Mouse (Mus musculus) adrenal gland, adult (tissue): ENCODE data around the gene Dhx32.
A peak's percentile ranks its signal among the peaks of the same experiment; 100 is the strongest.

Experiments
- DNase-seq, 2 experiments: peaks; one replicate each; pipeline ENCODE4 v3.0.0; 2022 to 2023; ENCODE audit warnings: low spot score in 1 of 2; ENCODE audit not compliant: inconsistent age in 2 of 2

Gene Dhx32

DNA sequence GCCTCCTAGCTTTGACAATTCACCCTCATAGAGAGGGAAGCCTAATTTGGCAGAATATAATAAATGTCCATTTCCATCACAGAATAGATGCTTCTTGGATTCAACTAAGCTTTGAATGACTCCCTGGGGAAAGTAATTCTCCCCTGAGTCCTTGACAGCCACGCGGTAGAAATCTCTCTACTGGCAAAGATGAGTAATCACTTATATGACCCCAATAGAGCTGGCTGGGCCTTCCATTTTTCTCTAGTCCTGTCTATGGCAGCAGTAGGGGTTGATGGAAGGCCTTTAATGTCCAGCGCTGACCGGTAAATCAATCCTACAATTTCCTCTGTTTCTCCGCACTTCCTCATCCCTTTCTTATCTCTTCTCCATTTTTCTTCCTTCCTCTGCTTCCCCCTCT is 7.3 kb downstream of the Dhx32 start:
- DNase-seq = peak; percentile 59 to 86

DNA sequence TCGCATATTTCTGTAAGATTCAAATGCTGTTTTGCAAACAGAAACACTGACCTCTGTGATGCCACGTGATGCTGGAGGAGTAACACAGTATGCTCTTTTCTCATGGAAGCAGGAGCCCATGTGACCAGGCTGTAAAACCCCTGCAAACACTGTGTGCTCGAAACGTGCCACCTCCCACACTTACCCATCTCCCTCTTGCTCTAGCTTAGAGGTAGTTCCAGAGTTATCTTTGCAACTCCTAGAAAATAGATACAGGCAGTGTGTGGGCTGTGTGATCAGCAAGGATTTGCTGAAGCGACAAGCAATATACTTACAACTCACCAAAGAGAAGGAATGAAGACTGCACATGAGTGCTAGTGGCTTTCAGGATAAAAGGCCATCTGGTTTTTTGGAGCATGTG is 14.0 kb downstream of the Dhx32 start:
- DNase-seq = no peak

- DNase-seq = no peak
Measured at GRCm38 (mm10) chr7:133768027-133768426, 14.5 kb downstream of the Dhx32 start.

- peak in 1 of 2 experiments; percentile 78 for DNase-seq
Measured at GRCm38 (mm10) chr7:133765849-133766243, 16.7 kb downstream of the Dhx32 start.

- DNase-seq = no peak
Measured at GRCm38 (mm10) chr7:133765240-133765848, 17.2 kb downstream of the Dhx32 start.

- no peak for DNase-seq
Measured at GRCm38 (mm10) chr7:133764425-133764824, 18.1 kb downstream of the Dhx32 start.

GRCm38 (mm10) chr7:133762696-133763095 is 19.8 kb downstream of the Dhx32 start:
- DNase-seq = peak in 1 of 2 experiments; percentile 67

- DNase-seq = peak; percentile 34 to 67
Measured at GRCm38 (mm10) chr7:133759611-133760353, 22.7 kb downstream of the Dhx32 start.

GRCm38 (mm10) chr7:133758716-133759115 is 23.8 kb downstream of the Dhx32 start:
- peak in 1 of 2 experiments; percentile 34 for DNase-seq

DNA sequence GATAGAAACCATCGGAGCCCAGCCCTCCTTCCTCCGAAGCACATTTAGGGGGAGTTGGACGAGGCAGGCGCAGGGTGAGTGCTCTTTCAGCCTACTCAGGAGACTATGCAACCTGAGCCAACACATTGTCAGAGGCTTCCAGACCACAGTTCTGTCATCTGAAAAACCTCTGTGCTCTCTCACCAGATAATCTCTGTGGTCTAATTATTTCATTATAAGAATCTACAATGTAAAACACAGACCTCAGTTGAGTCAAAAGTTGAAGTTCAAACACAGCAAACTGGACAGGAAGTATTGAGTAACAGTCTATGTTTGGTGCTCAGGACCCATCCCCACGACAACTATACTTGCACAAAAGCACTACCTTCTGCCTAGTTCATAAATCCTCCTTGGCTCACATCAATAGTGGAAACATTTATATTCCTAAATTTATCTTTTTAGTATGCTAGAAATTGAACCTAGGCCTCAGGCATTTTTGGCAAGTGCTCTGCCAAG is 24.5 kb downstream of the Dhx32 start:
- DNase-seq = peak in 1 of 2 experiments; percentile 31

DNA sequence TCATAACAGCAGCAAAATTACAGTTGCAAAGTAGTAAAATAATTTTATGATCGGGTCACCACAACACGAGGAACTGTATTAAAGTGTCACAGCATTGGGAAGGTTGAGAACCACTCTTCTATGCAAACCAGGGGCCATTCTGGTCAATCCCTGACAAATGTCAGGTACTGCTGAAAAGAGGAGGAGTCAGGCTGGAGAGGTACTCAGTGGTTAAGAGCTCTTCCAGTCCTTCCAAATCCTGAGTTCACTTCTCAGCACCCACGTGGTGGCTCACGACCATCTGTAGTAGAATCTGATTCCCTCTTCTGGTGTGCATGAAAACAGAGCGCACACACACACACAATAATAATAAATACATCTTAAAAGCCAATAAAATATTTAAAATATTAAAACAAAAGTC is 31.4 kb downstream of the Dhx32 start:
- DNase-seq = no peak

DNA sequence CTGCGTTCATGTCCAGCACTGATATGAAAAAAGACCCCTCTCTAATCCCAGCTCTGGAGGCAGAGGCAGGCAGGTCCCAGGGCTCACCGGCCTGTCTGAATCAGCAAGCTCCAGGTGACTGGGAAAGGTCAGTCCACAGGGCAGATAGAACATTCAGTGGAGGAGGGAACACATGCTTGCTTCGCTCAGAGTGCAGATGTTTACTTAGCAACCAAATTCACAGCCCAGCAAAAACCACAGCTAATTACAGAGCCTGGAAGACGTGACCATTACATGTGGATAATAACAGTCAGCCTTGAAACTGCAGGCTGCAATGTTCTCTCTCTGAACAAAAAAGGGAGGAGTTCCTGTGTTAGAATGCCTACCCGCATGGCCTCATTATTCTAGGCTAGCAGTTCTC is 31.9 kb downstream of the Dhx32 start:
- no peak for DNase-seq

GRCm38 (mm10) chr7:133748753-133749152 is 33.8 kb downstream of the Dhx32 start:
- no peak for DNase-seq

DNA sequence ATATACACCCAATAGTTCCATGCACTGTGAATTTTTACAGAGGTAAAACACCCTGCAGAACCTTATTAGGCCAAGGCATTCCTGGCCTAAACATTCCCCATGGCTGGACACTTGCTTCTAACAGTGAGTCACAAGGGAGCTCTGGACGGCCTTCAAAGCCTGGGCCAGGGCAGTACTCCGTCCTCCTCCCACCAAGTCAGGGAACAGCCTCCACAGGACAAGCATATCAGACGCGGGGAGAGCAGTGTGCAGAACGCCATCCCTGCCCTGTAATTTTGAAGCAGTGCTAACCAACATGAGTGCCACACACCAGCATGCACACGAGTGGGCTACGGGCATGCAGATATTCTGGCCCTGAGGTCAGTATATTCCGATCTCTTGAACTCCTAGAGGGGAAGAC is 35.2 kb downstream of the Dhx32 start:
- peak; percentile 80 to 88 for DNase-seq

DNA sequence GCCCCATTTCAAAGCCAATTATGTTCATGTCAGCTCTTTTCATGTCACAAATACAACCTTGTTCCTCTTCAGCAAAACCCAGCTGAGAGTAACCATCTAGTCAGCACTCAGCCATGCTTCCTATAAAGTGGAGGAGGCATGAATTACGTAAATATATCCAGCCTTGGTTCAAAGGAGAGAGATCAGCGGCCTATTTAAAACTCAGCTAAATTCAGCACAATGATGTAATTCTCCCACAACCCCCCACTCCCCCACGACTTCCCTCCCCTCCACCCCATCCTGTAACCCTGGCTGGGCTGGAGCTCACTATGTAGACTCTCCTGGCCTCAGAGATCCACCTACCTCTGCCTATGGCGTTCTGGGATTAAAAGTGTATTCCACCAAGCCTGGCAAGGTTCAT is 37.8 kb downstream of the Dhx32 start:
- no peak for DNase-seq

GRCm38 (mm10) chr7:133744209-133744608 is 38.3 kb downstream of the Dhx32 start:
- no peak for DNase-seq

GRCm38 (mm10) chr7:133743611-133744010 is 38.9 kb downstream of the Dhx32 start:
- peak in 1 of 2 experiments; percentile 73 for DNase-seq

DNA sequence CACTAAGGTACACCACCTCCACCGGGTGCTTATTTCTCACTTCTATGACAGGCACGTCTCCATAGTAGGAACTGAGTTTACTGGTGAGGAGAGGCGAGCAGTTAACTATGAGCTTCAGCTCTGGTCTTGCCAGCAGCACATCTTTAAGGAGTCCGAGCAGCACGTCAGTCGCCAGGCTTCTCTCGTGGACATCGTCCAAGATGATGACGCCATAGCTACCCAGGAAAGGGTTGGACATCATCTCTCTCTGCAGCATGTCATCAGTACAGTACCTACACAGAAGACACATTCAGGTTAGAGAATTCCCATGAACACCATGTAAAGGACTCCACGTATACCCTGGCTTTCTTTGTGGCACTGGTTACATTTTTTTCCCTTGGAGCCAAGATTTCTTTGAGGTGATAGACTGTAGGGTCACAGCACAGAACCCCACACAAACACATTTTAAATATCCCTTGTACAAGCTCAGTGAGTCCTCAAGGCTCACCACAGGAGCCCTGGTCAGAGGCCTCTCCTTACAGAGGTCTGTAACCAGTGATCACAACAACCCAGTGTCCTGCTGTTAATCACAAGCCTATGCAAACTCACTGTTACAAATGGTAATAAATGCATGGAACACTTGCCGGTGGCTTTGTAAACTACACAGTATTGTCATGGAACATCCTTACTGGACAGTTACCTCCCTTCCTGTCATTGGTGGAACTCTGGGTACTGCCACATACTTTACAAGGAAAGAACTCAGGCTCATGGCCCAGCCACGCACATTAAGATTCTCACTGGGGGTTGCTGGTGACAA is 39.8 kb downstream of the Dhx32 start:
- DNase-seq = no peak

- DNase-seq = no peak
Measured at GRCm38 (mm10) chr7:133740558-133740957, 42.0 kb downstream of the Dhx32 start.

- no peak for DNase-seq
Measured at GRCm38 (mm10) chr7:133731971-133732645, 50.4 kb downstream of the Dhx32 start.
